Mouse (Mus musculus) layer of hippocampus, postnatal 25 days (tissue): ENCODE measurements around the gene Klhl32. TPM values are rescaled to one million over a fixed set of nuclear protein-coding genes. Genes with fewer than 3 reads are reported as not detected.
"Not testable (repeated sequence)": the region's sequence is repeated elsewhere in the genome, so short reads cannot be mapped to it uniquely, and the experiment has no call there.

Source experiments
- DNase-seq, 2 experiments: peaks; one replicate each; pipeline ENCODE4 v3.0.0; 2022; ENCODE audit warnings: mixed read lengths in 2 of 2, low spot score in 1 of 2; ENCODE audit errors: extremely low spot score in 1 of 2
- total RNA-seq, 2 experiments: library from RNA; stranded (reverse); gene quantifications; 2 replicates each; pipeline ENCODE4 v1.2.3; 2021

Gene Klhl32
- total RNA-seq, 2 experiments from 2014 or later, result 14.7 to 18.1 TPM

DNA sequence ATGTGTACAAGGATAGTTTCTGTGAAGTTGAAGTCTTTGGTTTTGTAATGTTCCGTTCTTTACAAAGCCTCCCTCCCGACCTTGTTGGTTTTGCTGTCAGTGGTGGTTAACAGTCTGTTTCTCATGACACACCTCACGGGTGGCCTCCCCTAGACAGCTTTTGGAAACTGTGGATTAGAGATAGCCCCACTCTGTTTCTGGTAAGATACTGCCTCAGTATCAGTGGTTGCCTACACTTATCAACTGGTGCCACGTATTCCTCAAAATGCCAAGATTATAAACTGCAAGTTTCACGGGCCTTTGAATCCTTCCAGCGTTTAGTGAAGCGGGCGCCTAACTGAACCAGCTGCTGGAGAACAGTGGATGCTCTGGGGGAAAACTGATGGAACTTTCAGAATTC is 206.2 kb downstream of the Klhl32 start:
- DNase-seq, result not testable (repeated sequence)

DNA sequence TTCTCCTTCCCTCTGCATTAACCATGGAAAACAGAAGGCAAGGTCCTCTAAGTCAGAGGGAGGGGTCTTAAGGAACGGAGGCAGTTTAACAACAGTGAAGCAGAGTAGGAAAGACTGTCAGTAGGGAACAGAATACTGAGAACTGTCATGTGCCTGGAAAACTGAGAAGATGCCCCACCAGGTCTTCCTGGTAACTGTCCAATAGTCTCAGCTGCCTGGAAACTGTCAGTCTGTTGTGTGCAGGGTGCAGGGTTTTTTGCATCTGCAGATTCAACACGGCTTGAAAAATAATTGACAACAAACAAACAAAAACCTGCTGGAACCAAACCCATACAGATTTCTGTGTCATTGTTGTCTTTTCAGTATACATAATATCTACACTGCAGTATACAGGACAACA is 208.6 kb downstream of the Klhl32 start:
- no peak for DNase-seq

DNA sequence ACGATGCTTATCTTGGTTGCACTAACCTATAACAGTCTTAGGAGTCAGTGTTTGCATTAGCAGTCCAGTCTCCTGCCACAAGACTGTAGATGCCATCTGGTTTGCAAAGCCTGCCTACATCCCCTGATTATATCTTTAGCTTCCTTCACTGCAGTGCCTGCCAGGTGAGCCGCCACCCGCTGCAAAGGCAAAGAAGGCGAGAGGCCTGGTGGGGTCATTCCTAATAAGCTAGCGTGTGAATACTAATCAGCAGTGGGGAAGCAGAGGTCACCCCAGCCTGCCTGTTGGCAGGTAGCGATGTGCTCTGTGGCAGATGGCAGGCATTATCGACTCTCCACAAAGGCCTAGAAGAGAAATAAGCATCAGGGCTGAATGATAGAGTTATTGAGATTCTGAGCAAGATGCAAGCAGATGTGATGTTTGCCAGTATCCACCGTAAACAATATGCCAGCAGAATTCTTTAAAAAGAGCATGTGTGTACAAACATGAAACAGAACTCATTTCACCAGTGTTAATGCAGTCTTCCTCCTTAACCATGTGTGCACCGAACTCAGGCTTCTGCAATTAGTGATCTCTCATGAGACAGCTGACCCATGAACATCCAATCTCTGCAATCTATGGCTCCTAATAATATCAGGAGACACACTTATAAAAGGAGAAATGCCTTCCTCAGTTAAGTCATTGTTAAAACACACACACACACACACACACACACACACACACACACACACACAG is 219.6 kb downstream of the Klhl32 start:
- no peak for DNase-seq

DNA sequence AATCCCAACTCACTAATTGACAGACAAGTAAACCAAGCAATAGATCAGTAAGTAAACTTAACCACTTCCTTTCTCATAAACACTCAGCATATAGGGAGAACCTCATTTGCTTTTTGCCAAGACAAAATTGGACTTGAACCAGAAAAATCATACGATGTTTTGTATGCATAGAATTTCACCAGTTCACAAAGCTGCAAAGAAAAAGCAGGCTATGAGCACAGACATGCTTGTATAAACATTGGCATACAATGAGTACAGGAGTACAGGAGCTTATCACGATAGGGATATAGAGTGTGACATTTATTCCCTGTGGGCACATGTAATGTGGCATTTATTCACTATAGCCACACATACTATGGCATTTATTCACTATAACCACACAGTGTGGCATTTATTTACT is 220.5 kb downstream of the Klhl32 start:
- no peak for DNase-seq

DNA sequence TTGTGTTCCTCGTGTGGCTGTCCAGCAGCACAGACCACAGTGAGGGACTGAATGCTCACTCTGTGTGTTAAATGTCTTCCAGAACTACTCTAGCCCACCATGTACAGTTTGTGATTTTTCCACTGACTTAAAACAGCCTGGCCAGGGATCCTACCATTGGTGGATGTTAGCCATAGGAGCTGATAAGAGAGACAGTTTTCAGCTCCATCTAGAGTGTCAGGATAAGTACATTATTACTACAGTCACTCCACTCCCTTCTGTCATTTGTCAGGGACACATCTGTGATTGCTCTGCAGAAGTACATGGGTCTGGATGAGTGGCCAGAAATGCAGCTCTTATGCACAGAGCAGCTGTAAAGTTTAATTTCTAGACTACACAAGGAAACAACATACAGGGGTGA is 223.1 kb downstream of the Klhl32 start:
- DNase-seq, result no peak

DNA sequence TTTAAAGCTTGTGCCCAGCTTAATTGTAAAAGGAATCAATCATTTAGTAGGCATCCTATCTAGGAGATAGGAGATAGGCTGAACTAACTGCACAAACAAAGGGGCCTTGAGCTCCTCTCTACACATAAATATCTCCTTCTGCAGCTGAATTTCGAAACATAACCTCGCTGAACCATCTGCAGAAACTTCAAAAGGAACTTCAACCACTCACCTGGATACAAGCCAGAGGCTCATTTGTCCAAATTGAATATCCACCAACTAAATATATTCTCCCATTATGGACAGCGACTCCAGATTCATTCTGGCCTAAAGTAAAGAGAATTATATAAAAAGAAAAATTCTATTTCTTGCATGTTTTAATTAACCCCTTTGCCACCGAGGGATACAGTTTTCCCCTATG is 224.2 kb downstream of the Klhl32 start:
- no peak for DNase-seq

DNA sequence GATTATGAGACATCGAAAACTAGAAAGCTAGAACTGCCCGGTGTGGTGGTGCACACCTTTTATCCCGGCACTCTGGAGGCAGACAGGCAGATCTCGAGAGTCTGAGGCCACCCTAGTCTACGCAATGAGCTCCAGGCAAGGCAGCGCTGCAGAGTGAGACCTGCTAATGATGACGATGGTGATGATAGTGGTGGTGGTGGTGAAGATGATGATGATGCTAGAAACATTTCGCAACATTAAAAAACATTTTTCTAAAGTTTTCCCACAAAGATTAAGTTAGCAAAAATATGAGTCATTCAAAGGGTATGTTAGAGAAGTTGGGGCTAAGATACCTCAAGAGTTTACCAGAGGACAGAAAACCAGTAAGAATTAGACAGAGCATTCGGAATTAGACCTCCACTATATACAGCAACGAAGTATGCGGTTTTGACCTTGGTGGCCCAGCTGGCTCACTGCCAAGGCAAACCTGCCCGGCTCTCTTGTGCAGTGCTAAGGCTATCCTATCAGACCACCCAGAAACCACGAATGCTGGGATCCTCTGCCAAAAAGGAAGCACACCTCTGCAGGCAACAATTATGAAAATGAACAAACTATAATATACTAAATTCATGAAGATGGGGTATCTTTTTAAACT is 224.9 kb downstream of the Klhl32 start:
- DNase-seq, result no peak

DNA sequence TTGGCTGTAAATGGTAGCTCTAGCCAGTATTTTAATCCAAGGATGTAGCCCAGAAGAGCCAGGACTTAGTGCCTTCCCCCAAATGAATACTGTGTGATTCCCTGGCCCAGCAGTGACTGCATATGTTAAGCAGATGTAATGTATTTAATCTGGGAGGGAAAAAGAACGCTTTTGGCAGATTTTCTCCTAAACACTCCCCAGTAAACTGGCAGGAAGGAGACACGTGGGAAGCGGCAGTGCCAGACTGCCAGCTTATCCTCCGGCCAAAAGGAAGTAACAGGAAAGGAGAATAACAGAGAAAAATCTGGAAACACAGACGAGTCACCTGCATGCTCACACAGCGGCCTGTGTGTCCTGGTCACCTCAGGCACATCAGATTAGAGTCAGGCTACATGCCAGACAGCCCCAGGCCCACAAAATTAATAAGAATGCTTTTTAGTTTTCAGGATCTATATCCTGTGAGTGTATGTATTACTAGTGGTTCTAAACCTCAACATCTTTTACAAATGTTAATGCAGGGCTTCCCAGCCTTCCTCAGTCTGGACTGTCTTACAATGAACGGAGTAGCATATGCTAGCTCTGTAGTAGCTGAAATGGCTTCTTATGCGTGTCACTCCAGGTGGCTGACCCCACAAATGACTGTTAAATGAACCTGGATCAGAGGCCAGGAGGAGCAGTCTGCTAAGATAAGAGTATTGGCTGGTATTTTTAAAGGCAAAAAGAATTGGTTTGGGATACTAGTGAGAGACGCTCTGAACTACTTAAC is 229.3 kb downstream of the Klhl32 start:
- peak; percentile 7 to 17 for DNase-seq

DNA sequence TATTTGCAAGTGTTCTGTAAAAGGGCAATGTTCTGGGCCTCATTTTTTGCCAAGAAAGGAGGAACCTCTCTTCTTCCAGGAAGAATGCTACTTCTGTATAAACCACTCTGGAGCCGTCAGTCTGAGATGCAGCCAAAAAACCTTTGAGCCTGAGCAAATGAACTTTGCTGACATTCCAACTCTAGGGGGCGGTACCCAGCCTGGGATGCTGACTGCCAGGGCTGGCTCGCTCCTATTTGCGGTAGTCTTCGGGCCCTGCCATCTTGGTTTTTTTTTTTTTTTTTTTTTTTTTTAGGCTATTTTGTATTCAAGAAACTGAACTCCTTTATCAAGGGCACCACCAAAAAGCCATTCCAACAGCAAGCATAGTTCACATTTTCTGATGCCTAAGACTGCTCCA is 230.5 kb downstream of the Klhl32 start:
- DNase-seq, result no peak

DNA sequence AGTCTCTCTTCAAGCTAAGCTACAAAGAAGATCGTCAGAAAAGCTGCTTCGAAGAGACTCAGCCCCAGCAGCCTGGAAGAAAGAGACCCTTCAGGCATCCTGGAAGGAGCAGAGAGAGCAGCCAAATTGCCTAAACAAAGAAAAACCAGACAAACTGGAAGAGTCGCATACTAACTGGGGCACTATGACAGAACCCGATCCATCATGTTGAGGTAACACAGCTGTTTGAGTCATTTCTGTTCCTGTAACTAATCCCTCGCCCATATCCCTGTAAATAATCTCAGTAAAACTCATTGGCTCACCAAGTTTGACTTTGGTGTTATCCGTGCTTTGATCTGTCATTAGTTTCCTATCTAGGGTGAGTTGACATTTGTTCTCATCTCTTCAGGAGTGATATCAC is 230.9 kb downstream of the Klhl32 start:
- no peak for DNase-seq

DNA sequence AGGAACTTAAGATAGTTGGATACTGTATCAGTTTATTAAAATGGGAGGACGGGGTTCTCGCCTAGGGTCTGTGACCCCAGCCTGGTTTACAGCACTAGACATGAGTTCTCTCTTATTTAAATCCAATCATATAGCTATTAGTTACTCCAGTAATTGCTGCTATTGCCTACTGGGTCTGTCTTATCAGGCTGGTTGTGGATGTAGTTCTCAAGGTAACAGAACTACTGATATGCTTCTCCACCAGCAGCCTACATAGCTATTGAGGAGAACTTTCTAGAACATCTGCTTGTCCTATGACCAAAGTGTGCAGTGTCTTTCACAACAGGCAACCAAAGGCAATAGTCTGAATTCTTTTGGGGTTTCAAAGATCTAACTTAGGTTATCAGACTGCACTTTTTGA is 241.4 kb downstream of the Klhl32 start:
- DNase-seq, result no peak

DNA sequence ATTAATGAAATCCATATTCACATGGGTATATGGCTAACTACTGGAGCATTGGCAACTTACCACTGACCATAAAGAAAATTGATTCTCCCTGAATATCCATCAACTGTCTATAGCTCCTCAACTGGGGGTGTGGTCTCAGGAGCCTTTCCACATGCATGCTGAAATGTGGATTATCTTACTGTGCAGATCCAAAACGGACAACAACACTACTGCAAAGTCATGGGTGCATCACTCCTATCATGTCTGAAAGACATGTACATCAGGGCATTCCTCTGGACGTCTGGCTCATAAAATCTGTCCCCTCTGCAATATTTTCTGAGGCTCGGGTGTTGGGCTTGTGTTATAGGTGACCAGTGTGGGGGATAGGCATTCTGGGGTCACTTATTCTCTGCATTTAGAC is 241.8 kb downstream of the Klhl32 start:
- DNase-seq, result no peak

DNA sequence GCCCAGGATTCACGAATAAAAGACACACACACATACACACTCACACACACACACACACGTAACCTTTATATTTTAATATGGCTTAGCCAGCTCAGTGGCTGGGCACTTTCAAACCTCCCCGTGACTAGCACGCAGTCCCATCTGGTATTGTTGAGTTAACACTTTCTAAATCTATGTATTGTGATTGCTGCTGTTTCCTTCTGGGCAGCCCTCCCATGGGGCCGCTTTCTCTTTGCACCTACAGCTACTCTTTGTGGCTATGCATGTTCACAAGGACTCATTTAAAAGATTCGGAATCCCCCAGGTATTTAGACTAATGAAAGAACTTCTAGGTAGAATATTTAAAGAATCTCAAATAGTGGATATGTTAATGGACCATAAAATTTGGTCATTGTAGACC is 249.2 kb downstream of the Klhl32 start:
- DNase-seq, result no peak

DNA sequence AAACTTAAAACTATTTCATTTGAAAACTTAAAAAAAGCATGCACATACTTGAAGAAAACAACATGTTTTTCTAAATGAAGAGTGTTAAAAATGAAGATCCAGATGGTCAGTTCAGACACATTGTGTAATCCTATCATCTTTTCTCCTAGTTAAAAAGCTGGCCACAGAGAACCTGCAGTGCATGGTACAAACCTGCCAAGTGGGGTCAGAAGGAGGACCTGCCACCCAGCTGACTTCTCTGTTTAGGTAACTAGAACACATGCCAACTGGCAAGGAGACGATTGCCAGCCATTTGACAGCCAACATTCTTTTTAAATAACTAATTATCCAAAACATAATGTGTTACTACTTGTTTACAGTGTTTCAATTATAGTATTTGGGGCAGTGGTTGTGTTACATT is 252.3 kb downstream of the Klhl32 start:
- no peak for DNase-seq

DNA sequence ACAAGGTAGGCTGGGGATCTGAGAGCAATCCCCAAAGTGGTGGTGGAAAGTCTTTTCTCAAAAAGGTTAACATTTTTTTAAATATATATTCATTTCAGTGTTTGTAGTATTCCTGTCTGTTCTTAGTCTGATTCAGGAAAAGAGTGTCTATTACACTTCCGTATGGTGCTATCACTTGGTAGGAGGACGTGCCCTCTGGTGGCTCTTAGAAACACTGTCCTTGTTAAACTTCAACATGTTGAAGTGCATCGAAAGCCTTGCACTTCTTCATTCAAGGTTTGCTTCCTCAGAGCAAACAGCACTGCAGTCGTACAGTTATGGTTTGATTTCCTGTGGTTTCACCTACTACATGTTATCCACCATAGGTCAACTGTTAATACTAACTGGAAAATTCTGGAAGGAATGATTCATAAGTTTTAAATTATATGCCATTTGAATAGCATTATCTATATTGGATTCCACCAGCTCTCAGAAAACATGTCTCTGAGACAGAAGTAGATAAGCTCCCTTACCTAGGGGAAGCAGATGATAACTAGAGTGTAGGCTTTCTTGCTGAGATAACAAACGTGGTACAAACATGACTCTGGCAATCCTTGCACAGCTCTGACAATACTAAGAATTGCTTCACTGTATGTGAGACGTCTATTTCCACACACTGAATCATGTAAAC is 253.8 kb downstream of the Klhl32 start:
- DNase-seq, result no peak

DNA sequence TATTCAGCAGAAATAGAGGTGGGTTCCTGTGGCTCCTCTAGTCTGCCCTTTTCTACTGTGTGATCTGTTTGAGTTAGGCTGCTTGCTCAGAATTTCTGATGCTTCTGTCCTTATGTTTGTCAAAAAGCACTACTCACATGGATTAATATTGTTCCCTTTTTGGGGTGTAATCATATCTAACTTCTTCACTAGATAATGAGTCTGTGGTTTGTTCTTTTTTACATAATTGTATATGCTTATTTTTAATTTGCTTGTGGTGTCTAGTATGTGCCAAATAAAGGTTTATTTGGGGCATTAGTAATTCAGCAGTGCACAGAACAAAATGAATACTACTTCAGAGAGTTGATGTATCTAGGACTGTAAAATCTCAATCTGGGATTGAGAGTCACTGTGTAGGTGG is 256.1 kb downstream of the Klhl32 start:
- DNase-seq, result no peak

DNA sequence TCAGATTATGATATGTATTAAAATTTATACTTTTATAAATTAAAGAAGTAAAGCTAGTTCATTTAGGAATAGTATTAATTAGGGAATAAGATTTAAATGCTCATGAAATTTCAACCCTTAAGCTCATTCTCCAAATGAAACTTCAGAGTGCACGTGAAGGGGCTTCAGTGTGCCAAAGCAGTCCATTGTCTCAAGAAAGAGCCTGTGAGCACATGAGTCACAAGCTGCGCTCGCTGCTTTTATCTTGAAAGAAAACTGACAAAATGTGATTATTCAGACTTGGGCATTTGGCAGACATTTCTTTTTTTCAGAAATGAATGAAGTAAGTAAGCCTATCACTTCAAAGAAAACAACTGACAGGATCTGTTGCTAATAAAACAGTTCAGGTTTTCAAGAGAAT is 266.9 kb downstream of the Klhl32 start:
- no peak for DNase-seq

DNA sequence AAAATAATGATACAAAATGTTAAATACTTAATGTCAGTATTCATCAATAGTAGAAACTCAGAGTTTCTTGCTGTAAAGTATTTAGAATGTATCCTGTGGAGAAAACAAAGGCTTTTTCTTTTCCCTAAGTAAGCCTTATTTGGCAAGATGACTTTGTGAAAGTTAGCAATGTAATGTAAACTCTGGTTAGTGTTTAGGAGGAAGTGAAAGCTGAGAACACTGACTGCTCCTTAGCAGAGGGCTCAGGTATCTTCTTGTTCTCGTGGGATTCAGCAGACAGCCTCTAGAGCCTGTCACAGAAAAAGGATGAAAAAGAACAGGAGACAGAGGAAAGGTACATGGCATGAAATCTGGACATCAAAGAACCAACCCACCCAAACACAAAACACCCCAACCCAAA is 268.6 kb downstream of the Klhl32 start:
- DNase-seq, result no peak

DNA sequence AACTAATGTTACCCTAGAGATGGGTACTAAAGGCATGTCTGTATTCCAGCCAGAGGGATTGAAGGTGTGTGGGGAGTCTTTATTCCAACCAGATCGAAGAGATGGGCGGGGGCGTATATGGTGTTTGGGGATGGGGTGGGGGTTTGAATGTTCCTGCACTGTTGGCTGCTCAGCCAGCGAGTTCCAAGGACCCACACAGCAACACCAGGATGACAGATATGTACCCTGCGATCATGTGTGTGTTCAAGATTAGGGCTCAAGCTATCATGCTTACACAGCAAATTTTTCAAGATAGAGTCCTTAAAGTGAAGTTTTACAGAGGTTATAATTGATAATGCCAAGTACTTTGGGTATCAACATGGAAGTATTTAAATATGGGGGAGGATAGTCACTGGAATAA is 273.3 kb downstream of the Klhl32 start:
- no peak for DNase-seq

DNA sequence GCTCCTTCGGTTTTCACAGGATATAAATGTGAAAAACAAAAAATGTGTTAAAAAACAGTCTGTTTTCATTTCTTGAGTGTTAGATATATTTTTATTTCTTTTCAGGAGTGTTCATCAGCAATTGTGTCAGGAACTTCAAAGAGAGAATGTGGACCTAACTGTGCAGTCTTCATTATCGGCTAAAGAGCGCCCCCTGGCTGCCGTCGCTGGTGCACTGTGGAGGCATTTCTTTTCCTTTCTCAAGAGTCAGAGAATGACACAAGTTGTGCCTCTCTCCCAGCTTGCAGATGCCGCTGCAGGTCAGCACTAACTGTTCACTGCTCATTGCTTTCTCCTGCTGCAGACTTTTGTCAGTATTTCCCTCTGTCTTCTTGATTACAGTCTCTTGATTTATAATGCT is 276.6 kb downstream of the Klhl32 start:
- DNase-seq, result peak; percentile 88 to 98

DNA sequence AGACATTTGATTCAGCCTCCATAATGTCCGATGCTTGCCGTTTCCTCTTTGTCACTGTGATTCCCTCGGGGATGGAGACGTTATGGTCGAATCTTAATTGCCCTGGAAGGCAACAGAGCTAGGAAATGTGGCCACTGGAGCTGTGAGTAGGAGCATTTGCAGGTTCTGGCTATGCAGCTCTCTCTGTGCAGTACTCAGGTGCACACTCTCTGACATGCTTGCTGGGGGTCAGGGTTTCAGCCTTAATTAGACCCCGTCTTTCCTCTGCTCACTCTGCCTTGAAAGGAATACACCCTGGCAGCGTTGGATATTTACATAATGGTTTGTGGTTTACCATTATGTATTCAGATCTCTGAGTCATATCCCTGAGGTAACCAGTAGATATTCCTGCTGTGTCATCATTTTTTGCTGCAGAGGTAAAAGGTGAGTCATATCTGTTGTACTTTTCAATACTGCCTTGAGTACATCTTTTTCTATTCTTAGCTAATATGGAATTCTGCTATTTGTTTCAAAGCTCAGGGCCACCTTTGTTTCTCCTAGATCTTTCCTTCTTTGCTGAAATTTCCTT is 281.9 kb downstream of the Klhl32 start:
- no peak for DNase-seq
